Mouse (Mus musculus): ENCODE results near the gene Riok1. TPM values are rescaled to one million over a fixed set of nuclear protein-coding genes. Genes with fewer than 3 reads are reported as not detected.

The Riok1 gene
- total and polyA plus RNA-seq, 3 experiments: 30.8 to 77.7 (median 66.3) TPM

DNA sequence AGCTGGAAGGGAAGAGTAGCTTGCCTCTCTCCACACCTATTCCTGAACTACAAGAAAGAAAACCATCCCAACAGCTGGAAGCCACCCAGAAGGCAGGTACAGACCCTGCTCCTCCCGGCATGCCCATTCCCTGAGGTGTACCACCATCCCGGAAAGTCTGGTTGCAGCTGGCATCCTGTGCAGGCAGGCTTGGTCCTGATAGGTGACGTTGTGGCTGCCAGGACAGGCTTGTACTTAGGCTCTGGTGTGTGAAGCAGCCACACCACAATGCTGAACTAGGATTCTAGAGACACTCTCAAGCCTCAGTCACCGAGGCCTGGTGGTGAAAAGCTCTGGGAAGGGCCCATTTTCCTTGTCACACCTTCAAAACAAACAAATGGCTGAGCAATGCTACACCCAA lies 59.4 kb downstream of the Riok1 start:
- H3K4me3 ChIP-seq (ENCODE audit: low read depth, low read length): no peak overlapping the region
- ATAC-seq (ENCODE audit: extremely low read depth, insufficient number of reproducible peaks, low FRiP score, poor library complexity, severe bottlenecking) (no peak), DNase-seq (ENCODE audit: low spot score) (no peak)
- peaks cover 14% of the 10 kb centered on the region for H3K27me3 ChIP-seq (ENCODE audit: insufficient read depth, low read length)
- peaks cover 11% of the 10 kb centered on the region for H3K4me1 ChIP-seq (ENCODE audit: insufficient read depth, low read depth, low read length)
- no peak for TF ChIP-seq POLR2AphosphoS5 (IDR thresholded peaks at IDR 0.05; ENCODE audit: insufficient replicate concordance, low read depth, low read length)
- no peaks in the 10 kb centered on the region for H3K9me3 ChIP-seq (replicated peaks)
- no peaks in the 10 kb centered on the region for H3K36me3 ChIP-seq (replicated peaks)

DNA sequence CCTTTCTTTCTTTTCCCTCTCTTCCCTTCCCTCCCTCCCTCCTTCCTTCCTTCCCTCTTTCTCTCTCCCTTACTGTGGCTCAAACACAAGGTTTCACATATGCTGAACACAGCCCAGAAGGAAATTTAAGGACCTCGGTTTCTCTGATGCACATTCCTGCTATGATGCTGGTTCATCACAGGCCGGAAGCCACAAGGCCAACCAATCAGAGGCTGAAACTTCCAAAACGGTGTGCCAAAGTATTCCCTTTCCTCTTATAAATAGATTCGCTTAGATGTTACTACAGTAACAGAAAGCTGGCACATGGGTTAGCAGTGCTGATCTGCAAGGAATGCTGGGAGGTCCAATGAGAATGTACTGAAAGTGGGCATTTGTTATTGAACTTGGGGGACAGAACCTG lies 66.6 kb downstream of the Riok1 start:
- no peak for TF ChIP-seq TAL1 (conservative IDR thresholded peaks at IDR 0.05; ENCODE audit: low read depth, low read length)
- no peak for TF ChIP-seq CTCF (IDR thresholded peaks at IDR 0.05; ENCODE audit: low read depth, low read length)
- no peak for TF ChIP-seq GATA1 (IDR thresholded peaks at IDR 0.05; ENCODE audit: borderline replicate concordance, low read length)
- Histone ChIP-seq H3K4me1 (ENCODE audit: insufficient read depth, low read depth, low read length) (peaks cover 4% of the 10 kb centered on the region; the same call in 1 of the 2 replicates), H3K27me3 (ENCODE audit: insufficient read depth, low read length) (peaks cover 34% of the 10 kb centered on the region), H3K4me3 (ENCODE audit: low read depth, low read length) (no peak overlapping the region), H3K36me3 (replicated peaks) (no peaks in the 10 kb centered on the region), H3K9me3 (replicated peaks) (no peaks in the 10 kb centered on the region)
- no peak for ATAC-seq (ENCODE audit: extremely low read depth, insufficient number of reproducible peaks, low FRiP score, poor library complexity, severe bottlenecking)
- no peak for DNase-seq (ENCODE audit: low spot score)

DNA sequence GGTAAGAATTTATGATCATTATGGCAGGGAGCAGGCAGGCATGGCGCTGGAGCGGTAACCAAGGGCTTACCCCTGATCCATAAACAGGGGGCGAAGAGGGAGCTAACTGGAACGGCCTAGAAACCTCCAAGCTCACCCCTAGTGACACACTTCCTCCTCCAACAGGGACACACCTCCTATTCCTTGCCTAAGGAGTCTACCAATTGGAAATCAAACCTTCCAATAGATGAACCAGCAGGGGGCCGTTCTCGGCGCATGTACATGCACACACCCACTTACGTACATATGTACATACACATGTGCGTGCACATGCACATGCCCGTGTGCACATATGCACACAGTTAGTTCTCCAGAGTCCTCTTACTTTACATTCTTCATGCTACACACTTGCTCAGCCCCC lies 67.7 kb downstream of the Riok1 start:
- TF ChIP-seq POLR2AphosphoS5 (IDR thresholded peaks at IDR 0.05; ENCODE audit: insufficient replicate concordance, low read depth, low read length) (no peak), GATA1 (IDR thresholded peaks at IDR 0.05; ENCODE audit: borderline replicate concordance, low read length) (no peak), GATA2 (IDR thresholded peaks at IDR 0.05; ENCODE audit: borderline replicate concordance, low read depth, low read length) (no peak), CTCF (IDR thresholded peaks at IDR 0.05; ENCODE audit: low read depth, low read length) (no peak), TAL1 (conservative IDR thresholded peaks at IDR 0.05; ENCODE audit: low read depth, low read length) (no peak)
- H3K27me3 ChIP-seq (ENCODE audit: insufficient read depth, low read length): peaks cover 39% of the 10 kb centered on the region
- H3K4me3 ChIP-seq (ENCODE audit: low read depth, low read length): no peak overlapping the region
- no peaks in the 10 kb centered on the region for H3K9me3 ChIP-seq (replicated peaks)
- H3K4me1 ChIP-seq (ENCODE audit: insufficient read depth, low read depth, low read length): peaks cover 4% of the 10 kb centered on the region; the same call in 1 of the 2 replicates
- DNase-seq (ENCODE audit: low spot score) (no peak), ATAC-seq (ENCODE audit: extremely low read depth, insufficient number of reproducible peaks, low FRiP score, poor library complexity, severe bottlenecking) (no peak)
- H3K36me3 ChIP-seq (replicated peaks): no peaks in the 10 kb centered on the region

DNA sequence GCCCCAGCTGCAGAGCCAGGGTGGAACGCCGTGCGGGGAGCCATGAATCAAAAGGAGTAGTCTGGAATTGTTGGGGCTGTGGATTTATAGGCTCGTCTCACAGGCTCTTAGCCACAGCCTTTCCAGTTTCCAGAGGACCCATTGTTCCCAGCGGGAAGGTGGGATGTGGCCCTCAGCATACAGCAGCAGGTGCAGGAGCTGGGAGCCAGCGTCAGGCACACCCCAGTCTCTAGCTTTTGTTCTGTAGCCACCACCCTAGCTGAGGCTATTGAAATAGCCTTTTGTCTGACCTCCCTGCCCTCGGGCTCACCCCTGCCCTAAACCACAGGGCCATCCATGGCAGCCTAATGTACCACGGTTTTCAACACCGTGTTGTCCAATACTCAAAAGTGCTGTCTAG lies 72.3 kb downstream of the Riok1 start:
- no peaks in the 10 kb centered on the region for H3K36me3 ChIP-seq (replicated peaks)
- no peak for DNase-seq (ENCODE audit: low spot score)
- ATAC-seq (ENCODE audit: extremely low read depth, insufficient number of reproducible peaks, low FRiP score, poor library complexity, severe bottlenecking): no peak
- no peak overlapping the region for H3K4me3 ChIP-seq (ENCODE audit: low read depth, low read length)
- TF ChIP-seq GATA2 (IDR thresholded peaks at IDR 0.05; ENCODE audit: borderline replicate concordance, low read depth, low read length): no peak
- TF ChIP-seq POLR2AphosphoS5 (IDR thresholded peaks at IDR 0.05; ENCODE audit: insufficient replicate concordance, low read depth, low read length): no peak
- TF ChIP-seq CTCF (IDR thresholded peaks at IDR 0.05; ENCODE audit: low read depth, low read length): no peak
- TF ChIP-seq GATA1 (IDR thresholded peaks at IDR 0.05; ENCODE audit: borderline replicate concordance, low read length): no peak
- no peak for TF ChIP-seq TAL1 (conservative IDR thresholded peaks at IDR 0.05; ENCODE audit: low read depth, low read length)
- H3K27me3 ChIP-seq (ENCODE audit: insufficient read depth, low read length): peaks cover 36% of the 10 kb centered on the region
- H3K9me3 ChIP-seq (replicated peaks): no peaks in the 10 kb centered on the region
- peaks cover 4% of the 10 kb centered on the region; the same call in 1 of the 2 replicates for H3K4me1 ChIP-seq (ENCODE audit: insufficient read depth, low read depth, low read length)

Other genes with a start within 250 kb of the Riok1 start
- gene Ssr1, start 42.8 kb upstream of the Riok1 start, total RNA-seq (2014; fragmentation: Nextera tagmentation): 95.6 and 101 TPM in 2 replicates
- gene Ssr1, start 42.8 kb upstream of the Riok1 start, total RNA-seq (2017): 66.2 and 78.1 TPM in 2 replicates
- gene Ssr1, start 42.8 kb upstream of the Riok1 start, polyA plus RNA-seq (2012): 59.2 and 72.3 TPM in 2 replicates
- gene Cage1, start 74 bp downstream of the Riok1 start, total RNA-seq (2014; fragmentation: Nextera tagmentation): 3.8 and 7.2 TPM in 2 replicates
- 1.7 and 2.9 TPM in 2 replicates for gene Cage1, start 74 bp downstream of the Riok1 start, total RNA-seq (2017)
- 0.23 and 0.33 TPM in 2 replicates for gene Cage1, start 74 bp downstream of the Riok1 start, polyA plus RNA-seq (2012)
- gene Dsp, start 114.3 kb downstream of the Riok1 start, total RNA-seq (2014; fragmentation: Nextera tagmentation): not detected in 2 replicates
- gene Dsp, start 114.3 kb downstream of the Riok1 start, total RNA-seq (2017): 0.05 and 0.06 TPM in 2 replicates
- 0.01 TPM in 1 of 2 replicates, not detected in the other for gene Dsp, start 114.3 kb downstream of the Riok1 start, polyA plus RNA-seq (2012)
- 82.2 and 93.3 TPM in 2 replicates for gene Snrnp48, start 167.9 kb downstream of the Riok1 start, total RNA-seq (2014; fragmentation: Nextera tagmentation)
- 85.6 and 114 TPM in 2 replicates for gene Snrnp48, start 167.9 kb downstream of the Riok1 start, total RNA-seq (2017)
- 58.5 and 64.1 TPM in 2 replicates for gene Snrnp48, start 167.9 kb downstream of the Riok1 start, polyA plus RNA-seq (2012)